Mouse (Mus musculus) CH12.LX (cell line): ENCODE measurements at regions not wholly inside any gene's neighbourhood (a gene's known extent, or its start where the extent isn't known, plus 50 kb on each side); places are given as distances from the start of the nearest gene placed in this dataset.
"Not testable (repeated sequence)": the region's sequence is repeated elsewhere in the genome, so short reads cannot be mapped to it uniquely, and the experiment has no call there.

Experiments
- DNase-seq: peaks from one replicate; pipeline ENCODE4 v3.0.0-alpha.2; 2013; ENCODE audit errors: extremely low read depth
- H3K27ac ChIP-seq: 2 replicates; pipeline ENCODE4 v1.5.1; 2012; ENCODE audit warnings: low read depth, mild to moderate bottlenecking, control low read depth, moderate library complexity; ENCODE audit not compliant: insufficient read depth
- H3K27me3 ChIP-seq: replicated peaks from 2 replicates; pipeline ENCODE3; 2012; ENCODE audit warnings: inconsistent platforms
- H3K36me3 ChIP-seq, 2 experiments: replicated peaks in 1 of 2; 2 replicates each; pipeline versions ENCODE3 to v1.6.1; 2012; ENCODE audit warnings: inconsistent platforms in 1 of 2, low read length in 1 of 2, mild to moderate bottlenecking in 1 of 2, mixed read lengths in 1 of 2, moderate library complexity in 1 of 2; ENCODE audit not compliant: control insufficient read depth in 1 of 2, insufficient read depth in 1 of 2
- H3K4me1 ChIP-seq, 2 experiments: 2 replicates each; pipeline ENCODE4 v1.6.1; 2012; ENCODE audit warnings: inconsistent platforms in 1 of 2, moderate library complexity in 1 of 2; ENCODE audit not compliant: insufficient read depth in 2 of 2, control insufficient read depth in 1 of 2
- H3K4me2 ChIP-seq: 2 replicates; pipeline ENCODE4 v1.6.1; 2012; ENCODE audit warnings: low read depth, mild to moderate bottlenecking, control low read depth; ENCODE audit not compliant: poor library complexity, insufficient read depth, severe bottlenecking
- H3K4me3 ChIP-seq, 3 experiments: fragments of 150-350 bp in 1 of 3; sonication (generic) in 1 of 3; replicated peaks in 1 of 3; 2 replicates each; pipeline versions ENCODE3 to v1.5.1; 2011 to 2012; ENCODE audit warnings: low read depth in 2 of 3, low read length in 2 of 3, mild to moderate bottlenecking in 2 of 3, moderate library complexity in 2 of 3, control low read depth in 1 of 3, improper control_type of control experiment in 1 of 3, inconsistent platforms in 1 of 3, mixed read lengths in 1 of 3; ENCODE audit not compliant: poor library complexity in 1 of 3
- H3K79me2 ChIP-seq: replicated peaks from 2 replicates; pipeline ENCODE4 v1.6.1; 2012; ENCODE audit warnings: mild to moderate bottlenecking, moderate library complexity; ENCODE audit not compliant: control insufficient read depth, poor library complexity, insufficient read depth, severe bottlenecking; ENCODE audit errors: extremely low read depth
- H3K9ac ChIP-seq: 2 replicates; pipeline ENCODE4 v1.6.1; 2012; ENCODE audit warnings: low read depth, mild to moderate bottlenecking, control low read depth, moderate library complexity; ENCODE audit not compliant: insufficient read depth
- H3K9me3 ChIP-seq: replicated peaks from 2 replicates; pipeline ENCODE3; 2012; ENCODE audit warnings: low read length, inconsistent platforms, mixed read lengths
- CHD1 ChIP-seq: IDR thresholded peaks from 2 replicates; pipeline ENCODE4 v1.6.1; 2012; ENCODE audit warnings: low read depth, low read length, improper control_type of control experiment, inconsistent platforms
- CTCF ChIP-seq, 2 experiments: IDR thresholded peaks in 1 of 2; conservative IDR thresholded peaks in 1 of 2; 2 replicates each; pipeline ENCODE4 v1.5.1; 2011 to 2012; ENCODE audit warnings: low read depth in 2 of 2, low read length in 2 of 2, improper control_type of control experiment in 1 of 2, inconsistent platforms in 1 of 2, mild to moderate bottlenecking in 1 of 2, moderate library complexity in 1 of 2
- EP300 ChIP-seq: IDR thresholded peaks from 2 replicates; pipeline ENCODE4 v1.6.1; 2011; ENCODE audit warnings: low read length, improper control_type of control experiment
- GABPA ChIP-seq: IDR thresholded peaks from 2 replicates; pipeline ENCODE4 v1.6.1; 2012; ENCODE audit warnings: low read depth, low read length, improper control_type of control experiment, inconsistent platforms; ENCODE audit not compliant: insufficient replicate concordance
- HCFC1 ChIP-seq: IDR thresholded peaks from 2 replicates; pipeline ENCODE4 v1.6.1; 2012; ENCODE audit warnings: low read depth, mild to moderate bottlenecking, inconsistent platforms, low read length, improper control_type of control experiment
- MAZ ChIP-seq: IDR thresholded peaks from 2 replicates; pipeline ENCODE4 v1.6.1; 2012; ENCODE audit warnings: low read depth, mild to moderate bottlenecking, inconsistent platforms, low read length, improper control_type of control experiment, moderate library complexity
- MEF2A ChIP-seq: IDR thresholded peaks from 2 replicates; pipeline ENCODE4 v1.6.1; 2014; ENCODE audit warnings: low read depth, mild to moderate bottlenecking, inconsistent platforms, low read length, improper control_type of control experiment, borderline replicate concordance
- MXI1 ChIP-seq: IDR thresholded peaks from 2 replicates; pipeline ENCODE4 v1.6.1; 2011; ENCODE audit warnings: mild to moderate bottlenecking, low read depth, low read length, improper control_type of control experiment
- MYC ChIP-seq: IDR thresholded peaks from 2 replicates; pipeline ENCODE4 v1.6.1; 2011; ENCODE audit warnings: low read depth, mild to moderate bottlenecking, improper control_type of control experiment, low read length
- NELFE ChIP-seq: IDR thresholded peaks from 2 replicates; pipeline ENCODE4 v1.6.1; 2011; ENCODE audit warnings: low read depth, low read length, improper control_type of control experiment
- NRF1 ChIP-seq: IDR thresholded peaks from 2 replicates; pipeline ENCODE4 v1.6.1; 2014; ENCODE audit warnings: low read depth, mild to moderate bottlenecking, inconsistent platforms, low read length, improper control_type of control experiment, moderate library complexity
- RAD21 ChIP-seq: IDR thresholded peaks from 2 replicates; pipeline ENCODE4 v1.6.1; 2011; ENCODE audit warnings: low read depth, mild to moderate bottlenecking, low read length, improper control_type of control experiment, moderate library complexity
- RCOR1 ChIP-seq: conservative IDR thresholded peaks from 2 replicates; pipeline ENCODE4 v1.6.1; 2012; ENCODE audit warnings: low read depth, mild to moderate bottlenecking, inconsistent platforms, low read length, improper control_type of control experiment
- SIN3A ChIP-seq: IDR thresholded peaks from 2 replicates; pipeline ENCODE4 v1.6.1; 2012; ENCODE audit warnings: low read length, improper control_type of control experiment, inconsistent platforms
- SMC3 ChIP-seq: IDR thresholded peaks from 2 replicates; pipeline ENCODE4 v1.6.1; 2011; ENCODE audit warnings: low read depth, low read length, improper control_type of control experiment
- USF2 ChIP-seq: conservative IDR thresholded peaks from 2 replicates; pipeline ENCODE4 v1.6.1; 2011; ENCODE audit warnings: low read depth, low read length, improper control_type of control experiment
- ZC3H11A ChIP-seq: IDR thresholded peaks from 2 replicates; pipeline ENCODE4 v1.6.1; 2012; ENCODE audit warnings: low read depth, mild to moderate bottlenecking, inconsistent platforms, low read length, improper control_type of control experiment
- ZKSCAN1 ChIP-seq: IDR thresholded peaks from 2 replicates; pipeline ENCODE4 v1.6.1; 2012; ENCODE audit warnings: low read depth, inconsistent platforms, low read length, improper control_type of control experiment, borderline replicate concordance
- ZNF384 ChIP-seq: IDR thresholded peaks from 2 replicates; pipeline ENCODE4 v1.6.1; 2012; ENCODE audit warnings: low read depth, low read length, improper control_type of control experiment, inconsistent platforms
- dilution Hi-C: fragments of 300-500 bp; cut with MboI; formaldehyde crosslinking; loops from 2 replicates; pipeline ENCODE4 v1.14.3; 2020; ENCODE audit warnings: low sequenced_read_pairs; ENCODE audit not compliant: extremely low pct_unique_long_range_greater_than_20kb, extremely low pct_ligation_motif_present
- in situ Hi-C: fragments of 300-500 bp; cut with MboI; formaldehyde crosslinking; loops from 3 replicates; pipeline ENCODE4 v1.14.3; 2019; ENCODE audit warnings: low sequenced_read_pairs, low pct_ligation_motif_present, low pct_unique_long_range_greater_than_20kb, mixed read lengths

- H3K9ac ChIP-seq, H3K27me3 ChIP-seq, H3K4me2 ChIP-seq, H3K4me1 ChIP-seq, dilution Hi-C loops, H3K27ac ChIP-seq, H3K4me3 ChIP-seq, H3K79me2 ChIP-seq, H3K9me3 ChIP-seq, H3K36me3 ChIP-seq, in situ Hi-C loops: not testable (repeated sequence)
- DNase-seq = peak; percentile 21
- TF ChIP-seq SMC3 (peak; percentile 15), CTCF (conservative IDR thresholded peaks at IDR 0.05 in 1 of 2, IDR thresholded peaks at IDR 0.05 in 1 of 2; ENCODE audit: low read depth in 2 of 2, low read length in 2 of 2) (peak; percentile 30 to 60; a peak in 2 of 4 replicates), RAD21 (peak; percentile 21)
These were observed 504.3 kb downstream of the Adam6a start for GRCm38 (mm10) chr12:114047991-114048390.

- Histone ChIP-seq H3K27ac (no peak overlapping the region), H3K9ac (no peak overlapping the region), H3K27me3 (no peaks in the 10 kb centered on the region), H3K4me2 (no peak overlapping the region), H3K4me1 (no peaks in the 10 kb centered on the region), H3K4me3 (no peak overlapping the region), H3K9me3 (no peaks in the 10 kb centered on the region), H3K36me3 (no peaks in the 10 kb centered on the region), H3K79me2 (no peaks in the 10 kb centered on the region)
- in situ Hi-C loops (no loop called here), dilution Hi-C loops (no loop called here)
- DNase-seq = no peak
- no peak for TF ChIP-seq MYC
- TF ChIP-seq EP300 = no peak
- TF ChIP-seq MXI1 = no peak
- no peak for TF ChIP-seq MAZ
- TF ChIP-seq GABPA = no peak
- TF ChIP-seq SIN3A = no peak
- no peak for TF ChIP-seq USF2
- no peak for TF ChIP-seq HCFC1
- no peak for TF ChIP-seq MEF2A
- no peak for TF ChIP-seq ZNF384
- TF ChIP-seq ZKSCAN1 = no peak
- no peak for TF ChIP-seq NELFE
- TF ChIP-seq CHD1 = no peak
- TF ChIP-seq RCOR1 = no peak
- TF ChIP-seq NRF1 = no peak
- no peak for TF ChIP-seq ZC3H11A
These were observed 509.6 kb downstream of the Adam6a start for GRCm38 (mm10) chr12:114053341-114053740.
